Mouse (Mus musculus): ENCODE measurements at regions not wholly inside any gene's neighbourhood (a gene's known extent, or its start where the extent isn't known, plus 50 kb on each side); places are given as distances from the start of the nearest gene placed in this dataset.

DNA sequence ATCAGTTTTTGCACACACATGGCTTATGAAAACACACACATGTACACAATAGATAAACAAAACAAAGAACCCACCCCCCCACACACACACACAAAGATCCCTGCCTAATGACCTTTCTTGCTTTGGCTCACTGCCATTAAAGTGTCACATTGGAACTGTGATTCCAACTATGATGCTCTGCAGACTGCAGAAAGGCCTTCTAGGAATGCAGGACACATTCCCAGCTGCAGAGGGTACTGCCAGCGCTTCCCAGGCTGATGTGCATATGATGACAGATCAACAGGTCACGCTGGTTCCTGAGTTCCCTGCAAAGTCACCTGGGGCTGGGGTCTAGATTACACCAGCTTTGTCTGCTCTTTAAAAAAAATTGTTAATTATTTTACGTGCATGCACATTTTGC is 68.1 kb upstream of the Ppm1j start:
- no peak overlapping the region for H3K27ac ChIP-seq (ENCODE audit: low read depth, low read length)

DNA sequence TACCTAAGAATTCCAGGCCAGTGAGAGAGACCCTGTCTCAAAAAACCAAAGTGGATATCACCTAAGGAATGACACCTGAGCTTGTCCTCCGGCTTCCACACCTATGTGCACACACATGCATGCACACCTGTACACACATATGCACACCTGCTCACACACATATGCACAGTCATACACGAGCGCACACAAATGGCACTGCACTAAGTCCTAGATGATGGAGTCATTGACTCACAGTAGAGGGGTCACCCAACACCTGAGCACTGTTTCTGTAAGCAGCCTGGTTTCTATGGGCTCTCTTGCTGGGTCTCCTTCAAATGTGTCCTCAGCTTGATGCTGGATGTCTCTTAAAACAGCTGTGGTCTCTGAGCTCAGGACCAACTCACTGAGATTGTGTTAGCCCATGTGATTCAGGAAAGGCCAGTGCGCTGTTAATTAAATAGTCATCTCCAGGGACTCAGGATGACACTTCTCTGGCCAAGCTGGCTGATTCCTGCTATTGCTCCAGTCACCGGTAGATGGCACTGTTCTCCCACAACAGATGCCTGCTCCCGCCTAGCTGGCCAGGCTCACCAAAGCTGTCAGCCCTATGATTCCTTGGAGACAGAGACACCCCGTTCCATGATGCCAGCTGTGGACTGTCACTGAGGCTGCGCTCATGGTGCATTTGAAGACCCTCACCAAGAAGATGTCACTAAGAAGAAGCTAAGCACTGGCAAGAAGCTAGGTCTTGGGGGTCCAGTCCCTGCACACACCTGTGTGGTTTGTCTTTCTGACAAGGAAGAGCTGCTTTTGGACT is 66.8 kb upstream of the Ppm1j start:
- no peak overlapping the region for H3K27ac ChIP-seq (ENCODE audit: low read depth, low read length)
- 25% methylated on average over 8 of the region's 8 CpGs for WGBS
- 0 out of 2 replicates have a peak overlapping the region, but pooled peaks have one; percentile 25 for H3K9ac ChIP-seq (ENCODE audit: low read depth, low read length)
- no peaks in the 10 kb centered on the region for H3K9me3 ChIP-seq (ENCODE audit: control insufficient read depth, low read length)
- peak overlapping the region; percentile 61 for H3K4me2 ChIP-seq
- ATAC-seq (replicated peaks; ENCODE audit: low FRiP score) = peak; percentile 63
- no peaks in the 10 kb centered on the region for H3K36me3 ChIP-seq (ENCODE audit: control insufficient read depth, insufficient read depth, low read length)
- H3K4me3 ChIP-seq (ENCODE audit: low read depth, low read length) = peak overlapping the region; percentile 15; the same call in 1 of the 2 replicates
- peak; percentile 69 for DNase-seq (ENCODE audit: low spot score)
- H3K4me1 ChIP-seq (replicated peaks; ENCODE audit: control insufficient read depth, insufficient read depth, low read length) = peaks cover 4% of the 10 kb centered on the region; the same call in 1 of the 2 replicates
- no peaks in the 10 kb centered on the region for H3K27me3 ChIP-seq (replicated peaks; ENCODE audit: control insufficient read depth, insufficient read depth, low read length)

More for the DNA sequence above, 68.1 kb upstream of the Ppm1j start:
- DNase-seq (ENCODE audit: low spot score) = no peak
- Histone ChIP-seq H3K36me3 (ENCODE audit: control insufficient read depth, insufficient read depth, low read length) (no peaks in the 10 kb centered on the region), H3K9ac (ENCODE audit: low read depth, low read length) (no peak overlapping the region), H3K4me3 (ENCODE audit: low read depth, low read length) (no peak overlapping the region), H3K4me1 (replicated peaks; ENCODE audit: control insufficient read depth, insufficient read depth, low read length) (peaks cover 4% of the 10 kb centered on the region; the same call in 1 of the 2 replicates), H3K9me3 (ENCODE audit: control insufficient read depth, low read length) (no peaks in the 10 kb centered on the region), H3K4me2 (no peak overlapping the region), H3K27me3 (replicated peaks; ENCODE audit: control insufficient read depth, insufficient read depth, low read length) (no peaks in the 10 kb centered on the region)
- WGBS = 60% methylated on average over 3 of the region's 3 CpGs
- no peak for ATAC-seq (replicated peaks; ENCODE audit: low FRiP score)

DNA sequence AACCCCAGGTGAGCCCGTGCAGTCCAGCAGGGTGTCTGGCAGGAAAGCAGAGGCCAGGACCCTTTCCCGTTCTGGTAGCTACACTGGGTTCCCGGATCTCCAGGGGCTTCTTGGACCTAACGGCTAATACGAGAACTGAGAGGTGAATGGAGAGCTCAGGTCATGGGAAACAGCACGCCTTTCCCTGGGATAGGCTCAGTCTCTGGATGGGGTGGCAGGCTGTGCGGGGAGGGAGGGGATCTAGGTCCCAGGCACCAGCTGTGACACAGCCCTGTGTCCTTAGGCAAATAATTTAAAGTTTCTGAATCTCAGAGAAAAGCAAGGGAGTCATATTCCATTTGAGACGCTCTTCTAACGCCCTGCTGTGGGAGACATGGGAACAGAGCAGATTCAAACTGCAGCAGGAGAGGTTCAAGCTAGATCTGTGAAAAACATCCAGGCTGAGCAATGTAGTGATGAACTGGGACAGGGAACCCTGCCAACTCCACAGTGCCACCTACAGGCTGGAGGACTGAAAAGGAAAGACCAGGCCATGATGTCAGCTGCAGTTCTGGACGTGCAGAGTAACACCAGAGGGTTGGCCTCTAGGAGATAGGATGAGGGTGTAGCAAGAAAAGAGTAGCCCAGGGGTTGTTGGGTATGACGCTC is 66.1 kb upstream of the Ppm1j start:
- no peaks in the 10 kb centered on the region for H3K9me3 ChIP-seq (ENCODE audit: control insufficient read depth, low read length)
- no peaks in the 10 kb centered on the region for H3K36me3 ChIP-seq (ENCODE audit: control insufficient read depth, insufficient read depth, low read length)
- no peak overlapping the region for H3K27ac ChIP-seq (ENCODE audit: low read depth, low read length)
- DNase-seq (ENCODE audit: low spot score) (peak; percentile 65), ATAC-seq (replicated peaks; ENCODE audit: low FRiP score) (peak; percentile 76)
- H3K9ac ChIP-seq (ENCODE audit: low read depth, low read length) = 0 out of 2 replicates have a peak overlapping the region, but pooled peaks have one; percentile 25
- H3K4me3 ChIP-seq (ENCODE audit: low read depth, low read length) = peak overlapping the region; percentile 15; the same call in 1 of the 2 replicates
- H3K4me2 ChIP-seq = peak overlapping the region; percentile 61
- peaks cover 4% of the 10 kb centered on the region; the same call in 1 of the 2 replicates for H3K4me1 ChIP-seq (replicated peaks; ENCODE audit: control insufficient read depth, insufficient read depth, low read length)
- no peaks in the 10 kb centered on the region for H3K27me3 ChIP-seq (replicated peaks; ENCODE audit: control insufficient read depth, insufficient read depth, low read length)
- WGBS = 45% methylated on average over 11 of the region's 11 CpGs
